Comparison of ENCODE assay signal across 8 mouse cellular contexts in the genomic region with DNA sequence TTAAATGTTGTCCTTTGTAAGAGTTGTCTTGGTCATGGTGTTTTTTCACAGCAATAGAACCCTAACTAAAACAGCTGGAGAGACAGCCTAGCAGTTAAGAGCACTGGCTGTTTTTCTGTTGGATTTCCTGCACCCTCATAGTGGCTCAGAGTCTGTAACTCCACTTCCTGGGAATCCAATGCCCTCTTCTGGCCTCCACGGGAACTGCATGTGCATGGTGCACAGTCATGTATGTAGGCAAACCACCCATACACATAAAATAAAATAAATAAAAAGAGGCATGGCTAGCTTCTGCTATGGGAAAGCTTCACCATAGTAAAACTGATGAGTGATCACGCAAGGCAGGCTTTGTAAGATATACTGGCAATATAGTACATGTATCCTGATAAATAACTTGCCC. TPM values are rescaled to one million over a fixed set of nuclear protein-coding genes. Genes with fewer than 3 reads are reported as not detected.
DNase-seq lines count a peak whose midpoint lies in the region.

No protein-coding gene starts in this region.

- peak; percentile 50 for DNase-seq in cerebellum, adult 11 months
- DNase-seq in cerebellum, adult 8-10 months = no peak
- DNase-seq in layer of hippocampus, postnatal 10 days (ENCODE audit: low spot score in 2 of 2) = peak; percentile 65 to 68
- DNase-seq in layer of hippocampus, adult 9-10 months (ENCODE audit: low spot score) = no peak
- DNase-seq in brain, adult 2 months (ENCODE audit: low read depth, low spot score) = peak; percentile 63
- peak; percentile 78 to 81 for DNase-seq in kidney, postnatal 4 days
- peak; percentile 75 to 84 for DNase-seq in natural killer cell, adult 2 months (ENCODE audit: low spot score in 2 of 2)
- no peak for DNase-seq in frontal cortex, postnatal 25 days (ENCODE audit: low spot score in 2 of 2)

RNA-seq across cellular contexts. Expression of gene Tbc1d22a, which starts 9.0 kb away (rescaled TPM):
- total RNA-seq in layer of hippocampus, postnatal 10 days (2021) = 10 to 100 TPM; 25.1 to 25.2 TPM

RNA-seq across cellular contexts. Expression of gene Cerk, which starts 19.4 kb away (rescaled TPM):
- 10 to 100 TPM; 38.8 to 41.0 TPM for total RNA-seq in layer of hippocampus, postnatal 10 days (2021)

Comparison
In these comparisons a context has a peak if more than half of its experiments do, and no peak if none do; other contexts are left out.
1. DNase-seq: peak in cerebellum, adult 11 months (single experiment), layer of hippocampus, postnatal 10 days (2 of 2), brain, adult 2 months (single experiment), kidney, postnatal 4 days (2 of 2) and natural killer cell, adult 2 months (2 of 2); none in cerebellum, adult 8-10 months (single experiment), layer of hippocampus, adult 9-10 months (single experiment) and frontal cortex, postnatal 25 days (0 of 2).